Mouse (Mus musculus) induced T-regulatory cell, adult 2 months (primary cell): ENCODE results near the gene Gm10663.

Source experiments
- DNase-seq: peaks from one replicate; pipeline ENCODE4 v3.0.0-alpha.2; 2012; ENCODE audit warnings: low read depth

Gene Gm10663

GRCm38 (mm10) chr8:65074733-65075132 is at the start of gene Gm10663:
Gm10663 (plus strand) TSS chr8:65075033.
- DNase-seq = no peak

GRCm38 (mm10) chr8:65028959-65029686 is 45.7 kb upstream of the Gm10663 start:
- no peak for DNase-seq

GRCm38 (mm10) chr8:65029776-65030175 is 45.1 kb upstream of the Gm10663 start:
- DNase-seq = no peak

DNA sequence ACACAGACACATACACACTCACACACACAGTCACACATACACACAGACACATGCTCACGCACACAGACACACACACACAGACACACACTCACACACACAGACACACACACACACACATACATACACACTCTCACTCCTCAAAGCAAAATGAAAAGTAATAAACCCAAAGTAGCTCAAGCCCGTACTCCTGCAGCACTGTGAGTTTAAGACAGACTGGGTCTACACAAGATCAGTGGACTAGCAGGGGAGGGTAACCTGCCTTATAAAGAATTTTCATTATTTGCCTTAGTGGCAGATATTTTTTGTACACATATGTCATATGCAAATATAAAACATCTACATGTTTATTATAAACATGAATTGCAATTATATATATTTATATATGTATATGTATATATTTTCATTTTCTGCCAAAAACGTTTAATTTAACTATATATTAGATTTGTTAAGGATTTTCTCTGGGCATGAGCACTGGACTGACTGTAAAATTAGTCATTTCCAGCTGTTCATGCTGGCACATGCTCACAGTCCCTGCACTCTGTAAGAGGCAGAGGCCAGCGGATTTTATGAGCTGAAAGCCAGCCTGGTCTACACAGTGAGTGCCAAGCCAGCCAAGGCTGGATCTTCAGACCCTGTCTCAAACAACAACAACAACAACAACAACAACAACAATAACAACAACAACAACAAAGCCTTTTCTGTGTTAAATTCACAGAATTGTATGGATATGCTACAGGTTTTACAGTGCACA is 43.9 kb upstream of the Gm10663 start:
- no peak for DNase-seq

DNA sequence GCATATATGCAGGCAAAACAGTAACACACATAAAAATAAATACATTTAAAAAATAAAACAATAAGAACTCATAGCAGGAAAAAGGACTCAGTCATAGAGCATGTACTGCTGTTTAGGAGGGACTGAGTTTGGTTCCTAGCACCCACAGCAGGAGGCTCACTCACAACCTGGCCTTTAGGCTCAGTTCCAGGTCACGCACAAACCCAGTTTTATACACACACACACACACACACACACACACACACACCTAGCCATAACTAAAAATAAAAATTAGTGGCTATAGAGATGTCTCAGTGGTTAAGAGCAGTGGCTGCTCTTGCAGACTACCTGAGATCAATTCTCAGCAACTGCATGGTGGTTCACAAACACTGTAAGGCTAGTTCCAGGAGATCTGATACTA is 42.7 kb upstream of the Gm10663 start:
- no peak for DNase-seq

DNA sequence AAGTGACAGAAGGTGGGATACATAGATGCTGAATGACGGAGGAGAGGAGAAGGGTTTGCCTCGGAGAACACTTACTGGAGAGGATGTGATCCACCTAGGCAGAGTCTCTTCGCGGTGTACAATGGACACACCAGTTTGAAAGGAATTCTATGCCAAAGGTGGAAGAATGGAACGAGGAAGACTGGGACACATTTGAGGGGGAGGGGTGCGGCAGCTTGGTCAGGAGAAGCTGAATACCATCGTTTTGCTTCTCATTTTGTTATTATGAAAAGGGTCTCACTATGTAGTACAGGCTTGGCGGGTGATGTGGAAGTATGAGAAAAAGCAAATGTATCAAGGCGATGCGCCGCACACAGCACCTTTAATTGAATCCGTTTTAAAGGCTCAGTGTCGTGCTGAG is 41.8 kb upstream of the Gm10663 start:
- no peak for DNase-seq

DNA sequence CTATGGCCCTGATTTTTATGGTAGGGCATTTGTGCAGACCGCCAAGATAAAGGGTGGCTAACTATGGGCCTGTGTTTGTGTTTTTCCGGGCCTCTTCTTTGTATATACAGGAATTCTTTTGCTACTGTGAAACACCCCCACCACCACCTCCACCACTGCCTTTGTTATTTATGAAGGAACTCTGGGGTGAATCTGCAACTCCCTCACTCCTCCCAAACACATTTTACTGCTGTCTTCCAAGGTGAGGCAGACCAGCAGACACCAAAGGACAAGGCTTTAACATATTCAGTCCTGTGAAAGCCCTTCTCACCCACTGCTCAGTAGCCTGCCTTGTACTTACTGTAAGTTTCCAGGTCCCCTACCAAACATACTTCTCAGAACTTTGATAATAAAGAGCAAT is 40.7 kb upstream of the Gm10663 start:
- DNase-seq = no peak

- DNase-seq = no peak
Observed at GRCm38 (mm10) chr8:65037117-65037533, 37.7 kb upstream of the Gm10663 start, which contains the start of gene Apela. Apela (minus strand) TSS chr8:65037336.

DNA sequence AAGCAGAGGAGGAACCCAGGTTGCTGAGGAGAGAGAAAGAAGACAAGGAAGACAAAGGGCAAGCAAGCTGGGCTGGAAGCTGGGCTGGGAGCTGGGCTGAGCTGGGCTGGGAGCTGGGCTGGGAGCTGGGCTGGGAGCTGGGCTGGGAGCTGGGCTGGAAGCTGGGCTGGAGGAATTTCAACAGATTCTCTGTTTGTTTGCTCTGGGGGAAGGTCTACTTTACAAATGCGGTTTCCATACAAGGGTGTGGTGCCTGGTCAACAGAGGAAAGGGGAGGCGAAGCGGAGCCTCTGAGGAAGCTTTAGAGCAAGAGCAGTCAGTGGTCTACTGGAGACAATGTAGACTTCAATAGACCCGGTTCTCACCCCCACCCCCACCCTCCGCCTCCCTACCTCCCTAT is 28.3 kb upstream of the Gm10663 start:
- no peak for DNase-seq

GRCm38 (mm10) chr8:65047193-65047592 is 27.6 kb upstream of the Gm10663 start:
- no peak for DNase-seq

- DNase-seq = no peak
Observed at GRCm38 (mm10) chr8:65047801-65048200, 27.0 kb upstream of the Gm10663 start.

DNA sequence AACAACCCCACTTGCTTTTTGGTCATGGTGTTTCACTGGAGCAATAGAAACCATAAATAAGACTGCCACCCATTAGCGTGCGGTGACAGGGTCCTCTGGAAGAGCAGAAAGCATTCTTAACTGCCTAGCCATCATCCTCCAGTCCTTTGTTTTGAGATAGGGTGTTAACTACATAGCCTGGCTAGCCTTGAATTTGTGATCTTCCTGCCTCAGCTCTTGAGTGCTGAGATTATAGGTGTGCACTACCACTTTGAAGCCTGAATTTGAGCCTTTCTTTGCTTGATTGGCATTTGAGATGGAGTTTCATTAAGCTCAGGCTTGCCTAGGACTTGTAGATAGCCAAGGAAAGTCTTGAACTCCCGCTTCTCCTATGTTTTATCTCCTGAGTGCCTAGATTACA is 21.3 kb upstream of the Gm10663 start:
- no peak for DNase-seq

- DNase-seq = no peak
Observed at GRCm38 (mm10) chr8:65053968-65054367, 20.9 kb upstream of the Gm10663 start.

DNA sequence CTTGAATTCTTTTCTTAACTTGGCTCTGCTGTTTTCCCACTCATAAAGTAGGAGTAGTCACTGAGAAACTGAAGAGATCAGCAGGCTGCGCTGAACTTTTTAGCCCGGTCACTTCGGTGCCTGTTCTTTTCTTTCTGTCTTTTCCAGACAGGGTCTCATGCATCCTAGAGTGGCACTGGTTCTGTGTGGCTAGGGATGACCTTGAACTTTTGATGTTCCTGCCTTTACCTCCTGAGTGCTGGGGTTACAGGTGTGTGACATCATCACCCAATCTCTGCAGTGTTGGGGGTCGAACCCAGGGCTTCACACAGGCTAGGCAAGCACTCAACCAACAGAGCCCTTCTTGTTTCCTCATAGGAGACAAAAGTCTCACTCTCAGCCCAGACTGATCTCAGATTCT is 18.1 kb upstream of the Gm10663 start:
- no peak for DNase-seq

GRCm38 (mm10) chr8:65062195-65062594 is 12.6 kb upstream of the Gm10663 start:
- no peak for DNase-seq

DNA sequence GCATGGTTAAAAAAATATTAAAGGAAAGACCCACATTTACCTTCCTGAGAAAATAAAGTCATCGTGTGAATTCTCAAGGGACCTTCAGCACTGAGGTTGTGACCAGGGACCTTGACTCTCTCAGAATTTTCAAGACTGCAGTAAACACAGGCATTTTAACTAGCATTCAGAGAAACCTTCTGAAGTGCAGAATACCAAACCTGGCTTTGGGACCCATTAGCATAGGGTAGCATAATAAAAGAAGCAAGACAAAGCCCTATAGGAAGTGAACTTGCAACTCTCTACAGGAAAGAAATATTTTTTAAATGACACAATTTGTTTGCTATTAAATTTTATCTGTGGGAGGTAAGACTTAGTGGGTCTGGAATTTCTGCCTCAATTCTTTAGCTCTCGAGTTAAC is 10.8 kb upstream of the Gm10663 start:
- DNase-seq = no peak

DNA sequence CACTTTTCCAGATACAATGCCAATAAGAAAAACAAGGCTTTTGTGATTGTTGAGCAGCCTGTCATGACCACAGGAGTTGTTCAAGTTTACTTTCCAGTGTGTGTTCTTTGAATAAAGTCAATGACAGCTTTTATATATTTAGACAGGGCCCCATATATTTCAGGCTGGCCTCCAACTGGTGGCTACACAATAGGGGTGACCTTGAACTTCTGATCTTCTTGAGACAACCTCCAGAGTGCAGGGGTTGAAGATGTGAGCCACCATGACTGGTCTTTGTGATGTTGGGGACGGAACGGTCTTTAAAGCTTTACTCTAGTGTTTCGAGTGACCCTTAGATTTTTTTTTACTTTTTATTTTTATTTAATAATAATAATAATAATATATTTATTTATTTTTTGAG is 9.2 kb upstream of the Gm10663 start:
- no peak for DNase-seq

DNA sequence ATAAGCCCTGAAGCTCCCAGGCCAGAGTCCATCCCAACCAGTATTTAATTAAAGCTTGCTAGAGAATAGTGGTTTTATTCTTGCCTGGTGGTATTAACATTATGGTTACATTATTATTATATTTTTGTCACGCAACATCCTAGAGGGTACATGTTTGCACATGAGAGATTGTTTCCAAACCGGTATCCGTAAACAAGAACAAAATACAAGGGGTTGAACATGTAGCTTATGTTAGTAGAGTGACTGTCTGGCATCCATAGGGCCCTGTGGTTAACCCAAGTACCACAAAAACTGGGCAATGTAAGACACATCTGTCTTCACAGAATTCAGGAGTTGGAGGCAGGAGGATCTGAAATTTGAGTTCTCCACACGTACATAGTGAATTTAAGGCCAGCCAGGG is 7.8 kb upstream of the Gm10663 start:
- DNase-seq = no peak

DNA sequence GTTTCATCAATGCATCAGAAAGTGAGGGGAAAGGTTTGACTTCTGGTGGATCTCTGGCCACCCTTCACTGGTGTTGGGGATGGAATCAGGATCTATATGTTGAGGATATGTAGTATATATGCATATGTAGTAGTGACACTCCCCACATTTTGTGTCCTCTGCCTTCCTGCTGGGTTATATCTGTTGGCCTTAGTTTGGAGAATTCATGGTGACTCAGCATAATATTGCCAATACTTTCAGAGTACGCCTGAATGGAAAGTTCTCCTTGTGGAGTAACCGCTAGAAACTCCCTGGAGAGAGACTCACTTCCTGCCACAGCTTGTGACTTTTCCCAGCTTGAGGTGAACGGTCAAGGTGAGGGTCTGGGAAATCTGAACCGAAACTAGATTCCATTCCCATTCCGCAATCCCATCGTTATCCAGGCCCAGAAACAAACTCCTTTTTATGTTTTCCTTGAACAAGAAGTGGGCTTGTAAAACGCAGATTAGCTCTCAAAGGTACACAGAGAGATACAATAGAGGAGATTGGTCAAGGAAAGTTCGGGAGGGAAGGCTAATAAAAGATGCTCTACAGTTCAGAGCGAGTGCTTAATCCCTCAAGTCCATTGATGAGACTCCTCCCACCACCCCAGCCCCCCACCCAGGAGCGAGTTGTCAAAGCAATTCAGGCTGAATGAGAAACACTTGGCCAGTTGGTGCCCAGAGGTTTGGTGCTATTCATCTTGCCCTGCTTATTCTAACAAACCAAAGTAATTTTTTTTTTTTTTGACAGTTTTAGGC is 7.0 kb upstream of the Gm10663 start:
- no peak for DNase-seq

- no peak for DNase-seq
Observed at GRCm38 (mm10) chr8:65068473-65068819, 6.4 kb upstream of the Gm10663 start.

DNA sequence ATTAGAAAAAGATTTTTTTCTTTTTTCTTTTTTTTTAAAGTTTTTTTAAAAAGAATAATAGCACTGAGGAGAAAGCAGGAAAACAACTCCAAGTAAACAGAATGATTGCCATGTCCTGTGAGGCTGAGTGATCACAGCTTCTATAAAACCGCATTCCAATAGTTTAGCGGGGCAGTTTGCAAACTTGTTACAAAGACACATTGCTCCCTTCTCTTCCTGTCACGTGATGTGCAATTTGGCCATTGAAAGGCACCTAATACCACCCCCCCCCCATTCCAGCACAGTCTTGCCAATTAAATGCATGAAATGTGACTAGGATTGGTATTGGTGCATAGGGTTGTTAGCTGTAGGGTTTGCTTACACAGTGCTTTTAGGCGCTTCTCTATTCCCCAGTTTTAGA is 3.8 kb upstream of the Gm10663 start:
- no peak for DNase-seq

DNA sequence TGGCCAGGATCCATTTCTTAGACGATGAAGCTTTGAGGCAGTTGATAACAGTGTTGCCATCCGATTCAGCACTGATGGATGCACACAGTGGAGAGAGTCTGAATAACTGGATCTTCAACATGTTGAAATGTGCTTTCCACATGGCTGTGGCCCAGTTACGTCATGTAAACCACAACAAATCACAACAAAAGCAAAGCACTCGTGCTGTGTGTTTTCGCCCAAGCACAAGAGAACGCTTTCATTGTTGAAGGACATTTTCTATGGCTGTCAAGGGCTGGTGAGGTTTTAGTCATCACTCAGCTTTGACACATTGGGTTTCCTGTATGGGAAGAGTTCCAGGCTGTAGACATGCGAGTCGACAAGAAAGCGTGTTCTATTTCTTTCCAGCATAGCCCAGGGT is 5.9 kb downstream of the Gm10663 start:
- no peak for DNase-seq

GRCm38 (mm10) chr8:65085680-65086079 is 10.8 kb downstream of the Gm10663 start:
- DNase-seq = no peak
